Mouse (Mus musculus): ENCODE results near the gene Magee2. TPM values are rescaled to one million over a fixed set of nuclear protein-coding genes. Genes with fewer than 3 reads are reported as not detected.
A peak's percentile ranks its signal among the peaks of the same experiment; 100 is the strongest.
"Not testable (repeated sequence)": the region's sequence is repeated elsewhere in the genome, so short reads cannot be mapped to it uniquely, and the experiment has no call there.

Gene Magee2
- 4.7 and 5.0 TPM in 2 replicates for polyA plus RNA-seq (2016; fragmentation: Nextera tagmentation; extraction: Ambion mirVana)

- peak; percentile 41 for DNase-seq (ENCODE audit: low spot score)
- Histone ChIP-seq H3K27me3 (ENCODE audit: insufficient read depth, poor library complexity, severe bottlenecking) (peaks cover 83% of the 10 kb centered on the region), H3K4me1 (replicated peaks) (no peaks in the 10 kb centered on the region), H3K4me3 (peak within 1 kb of the TSS; percentile 54), H3K27ac (peak within 1 kb of the TSS; percentile 56), H3K36me3 (no peaks in the 10 kb centered on the region), H3K9me3 (no peaks in the 10 kb centered on the region)
- 19% methylated on average over 37 of the region's 37 CpGs for WGBS
Observed at GRCm38 (mm10) chrX:104856751-104857341, at the start of gene Magee2. Magee2 (minus strand) TSS chrX:104857267.

GRCm38 (mm10) chrX:104853610-104854009 is 3.5 kb downstream of the Magee2 start:
- H3K36me3 ChIP-seq, result no peaks in the 10 kb centered on the region
- WGBS, result 30% methylated on average over 9 of the region's 9 CpGs
- peak; percentile 12 for DNase-seq (ENCODE audit: low spot score)
- H3K4me1 ChIP-seq (replicated peaks), result no peaks in the 10 kb centered on the region
- H3K4me3 ChIP-seq, result no peak overlapping the region
- H3K27ac ChIP-seq, result no peak overlapping the region
- H3K27me3 ChIP-seq (ENCODE audit: insufficient read depth, poor library complexity, severe bottlenecking), result peaks cover 80% of the 10 kb centered on the region
- no peaks in the 10 kb centered on the region for H3K9me3 ChIP-seq

- not testable (repeated sequence) for H3K9me3 ChIP-seq; DNase-seq (ENCODE audit: low spot score); H3K27ac ChIP-seq; H3K36me3 ChIP-seq; H3K4me3 ChIP-seq; H3K4me1 ChIP-seq (replicated peaks)
- peaks cover 29% of the 10 kb centered on the region for H3K27me3 ChIP-seq (ENCODE audit: insufficient read depth, poor library complexity, severe bottlenecking)
- 67% methylated on average over 4 of the region's 5 CpGs for WGBS
Observed at GRCm38 (mm10) chrX:104817583-104817982, 39.5 kb downstream of the Magee2 start.

- not testable (repeated sequence) for DNase-seq (ENCODE audit: low spot score); H3K4me1 ChIP-seq (replicated peaks); H3K4me3 ChIP-seq; H3K9me3 ChIP-seq; H3K27ac ChIP-seq; H3K36me3 ChIP-seq
- 76% methylated on average over 1 of the region's 3 CpGs for WGBS
- H3K27me3 ChIP-seq (ENCODE audit: insufficient read depth, poor library complexity, severe bottlenecking), result peaks cover 29% of the 10 kb centered on the region
Observed at GRCm38 (mm10) chrX:104816987-104817386, 40.1 kb downstream of the Magee2 start.

- not testable (repeated sequence) for DNase-seq (ENCODE audit: low spot score); H3K9me3 ChIP-seq; H3K4me1 ChIP-seq (replicated peaks); H3K4me3 ChIP-seq; H3K27ac ChIP-seq; H3K36me3 ChIP-seq
- peaks cover 25% of the 10 kb centered on the region for H3K27me3 ChIP-seq (ENCODE audit: insufficient read depth, poor library complexity, severe bottlenecking)
- WGBS, result 62% methylated on average over 4 of the region's 4 CpGs
Observed at GRCm38 (mm10) chrX:104813704-104814103, 43.4 kb downstream of the Magee2 start.

Other genes with a start within 250 kb of the Magee2 start
- gene Zdhhc15, start 186.2 kb downstream of the Magee2 start, polyA plus RNA-seq (2016; fragmentation: Nextera tagmentation; extraction: Ambion mirVana), result 8.2 and 11.6 TPM in 2 replicates
- 63.6 and 76.6 TPM in 2 replicates for gene Pbdc1, start 222.5 kb upstream of the Magee2 start, polyA plus RNA-seq (2016; fragmentation: Nextera tagmentation; extraction: Ambion mirVana)

All from hindbrain, embryonic 10.5 days (tissue).